Mouse (Mus musculus): ENCODE data around the gene Tmcc3.

DNA sequence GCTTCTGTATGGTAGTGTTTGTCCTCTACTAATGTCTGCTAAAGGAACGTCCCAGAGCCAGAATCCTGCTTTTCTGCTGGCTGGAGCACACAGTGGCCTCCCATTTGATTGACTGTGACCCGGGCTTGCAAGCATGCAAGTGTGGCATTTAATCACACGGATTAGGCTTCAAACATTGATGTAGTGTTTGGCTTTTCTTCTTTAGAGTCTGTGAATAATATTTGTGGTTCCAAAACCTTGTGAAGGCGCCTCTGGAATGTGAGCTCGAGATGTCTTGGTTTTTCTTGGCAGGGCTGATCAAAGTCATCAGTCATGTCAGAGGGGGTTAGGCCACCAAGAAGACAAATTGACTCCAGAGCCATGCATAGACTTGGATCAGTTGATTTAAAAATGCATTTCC, 79.3 kb downstream of the Tmcc3 start:
- TF ChIP-seq CTCF (IDR thresholded peaks at IDR 0.05; ENCODE audit: low read depth) = no peak
- no peak for TF ChIP-seq EP300 (IDR thresholded peaks at IDR 0.05; ENCODE audit: low read depth)

All from heart, postnatal 0 days (tissue).